18 mouse cellular contexts compared by ENCODE assay signal in genomic region chr9:49509094-49509493, GRCm38 (mm10).
"Had no signal": no experiment of that assay in that cellular context is flagged by ENCODE, and none has a peak within 500 bp of the region (broad histone marks: within the 10 kb centered on the region; RNA-seq: fewer than 3 reads in every experiment).

No protein-coding gene starts in this region.

- H3K4me3 ChIP-seq: midbrain, embryonic 10.5 days; midbrain, embryonic 12.5 days; myocyte; neural tube, embryonic 13.5 days; neural tube, embryonic 15.5 days had no signal

- DNase-seq: lung, adult 18-20 months; lung, embryonic 14.5 days; lung, postnatal 10 days; lung, postnatal 4 days; midbrain, embryonic 14.5 days; retina, postnatal 1 day; right cerebral cortex, postnatal 25 days; right cerebral cortex, postnatal 4 days; spleen, adult 18-20 months; thymus, adult 18-20 months; thymus, postnatal 14 days; thymus, postnatal 36 days had no signal

- ATAC-seq: midbrain, embryonic 16.5 days had no signal

- H3K27ac ChIP-seq: midbrain, embryonic 10.5 days; midbrain, embryonic 12.5 days; neural tube, embryonic 13.5 days; neural tube, embryonic 15.5 days had no signal
